Mouse (Mus musculus): ENCODE measurements at regions not wholly inside any gene's neighbourhood (a gene's known extent, or its start where the extent isn't known, plus 50 kb on each side); places are given as distances from the start of the nearest gene placed in this dataset.

DNA sequence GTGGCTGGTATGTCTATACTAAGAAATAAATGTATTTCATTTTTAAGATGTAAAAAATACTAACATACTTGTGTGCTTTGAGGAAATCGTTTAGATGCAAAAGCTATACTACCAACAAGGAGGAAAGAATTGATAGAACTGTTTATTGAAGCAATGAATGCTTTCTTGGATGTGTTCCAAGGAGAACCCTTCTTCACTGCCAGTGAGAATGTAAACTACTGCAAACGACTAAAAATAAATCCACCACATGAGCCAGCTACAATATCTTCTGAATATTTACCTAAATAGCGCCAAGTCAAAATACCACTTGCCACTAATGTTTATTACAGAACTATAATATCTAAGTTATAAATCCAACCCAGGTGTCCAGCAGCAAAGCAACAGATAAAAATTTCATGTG, 108.4 kb downstream of the Mettl11b start:
- no peak for TF ChIP-seq POLR2A (IDR thresholded peaks at IDR 0.05; ENCODE audit: insufficient read length, low read depth)
- no peak for TF ChIP-seq MYOD1 (IDR thresholded peaks at IDR 0.05; ENCODE audit: control insufficient read depth in 1 of 3, insufficient read length in 2 of 3, low read depth in 2 of 3)
- TF ChIP-seq MAX (IDR thresholded peaks at IDR 0.05; ENCODE audit: low read depth), result no peak
- no peak for TF ChIP-seq MYOG (IDR thresholded peaks at IDR 0.05; ENCODE audit: control insufficient read depth in 1 of 3, insufficient read depth in 1 of 3, insufficient read length in 2 of 3, low read depth in 2 of 3)
- TF ChIP-seq POLR2AphosphoS2 (IDR thresholded peaks at IDR 0.05; ENCODE audit: insufficient read length, low read depth), result no peak
- no peak for TF ChIP-seq USF1 (IDR thresholded peaks at IDR 0.05; ENCODE audit: low read depth)
- TF ChIP-seq CEBPB (IDR thresholded peaks at IDR 0.05; ENCODE audit: insufficient read depth, poor library complexity, severe bottlenecking), result no peak
- no peak for TF ChIP-seq REST (IDR thresholded peaks at IDR 0.05; ENCODE audit: insufficient read depth, insufficient read length)
- no peak for TF ChIP-seq TCF3 (IDR thresholded peaks at IDR 0.05; ENCODE audit: insufficient read length, low read depth)
- no peak for TF ChIP-seq SRF (IDR thresholded peaks at IDR 0.05; ENCODE audit: control insufficient read depth, insufficient read length, low read depth)
- no peak for TF ChIP-seq TCF12 (IDR thresholded peaks at IDR 0.05; ENCODE audit: insufficient read depth, poor library complexity, severe bottlenecking)
- TF ChIP-seq E2F4 (IDR thresholded peaks at IDR 0.05; ENCODE audit: insufficient read depth), result no peak
